In genomic region chr7:35470794-35471193, GRCm38 (mm10) we compare ENCODE assay signal across 27 mouse cellular contexts. TPM values are rescaled to one million over a fixed set of nuclear protein-coding genes. Genes with fewer than 3 reads are reported as not detected.
DNase-seq lines count a peak whose midpoint lies in the region; ATAC-seq and TF ChIP-seq lines count a peak whose summit lies in the region.
"Had no signal": no experiment of that assay in that cellular context is flagged by ENCODE, and none has a peak within 500 bp of the region (broad histone marks: within the 10 kb centered on the region; RNA-seq: fewer than 3 reads in every experiment).

No protein-coding gene starts in this region.

- H3K9me3 ChIP-seq in heart, embryonic 16.5 days (replicated peaks; ENCODE audit: control insufficient read depth, low read length): no peaks in the 10 kb centered on the region
- no peaks in the 10 kb centered on the region for H3K9me3 ChIP-seq in ES-Bruce4 (replicated peaks; ENCODE audit: control insufficient read depth, insufficient read depth, low read length, poor library complexity, severe bottlenecking)
- H3K9me3 ChIP-seq in intestine, postnatal 0 days (ENCODE audit: control insufficient read depth): no peaks in the 10 kb centered on the region
- H3K9me3 ChIP-seq: embryonic facial prominence, embryonic 10.5 days; neural tube, embryonic 12.5 days had no signal

- no peaks in the 10 kb centered on the region for H3K4me1 ChIP-seq in heart, embryonic 16.5 days (ENCODE audit: control insufficient read depth, insufficient read depth, low read length)
- peaks cover 7% of the 10 kb centered on the region for H3K4me1 ChIP-seq in ES-Bruce4 (ENCODE audit: control insufficient read depth, insufficient read depth, low read length)
- no peaks in the 10 kb centered on the region for H3K4me1 ChIP-seq in intestine, postnatal 0 days (replicated peaks; ENCODE audit: control insufficient read depth, insufficient read depth, low read length)
- H3K4me1 ChIP-seq: embryonic facial prominence, embryonic 10.5 days; neural tube, embryonic 12.5 days had no signal

- intact Hi-C loops in heart, postnatal 25 days (cut with DNase I): no loop called here
- intact Hi-C loops in left cerebral cortex, postnatal 25 days (cut with DNase I): no loop called here

- TF ChIP-seq POLR2A in ES-Bruce4 (IDR thresholded peaks at IDR 0.05; ENCODE audit: insufficient read depth, low read length): no peak

- H3K27ac ChIP-seq in heart, embryonic 16.5 days (ENCODE audit: low read length): no peak overlapping the region
- no peak overlapping the region for H3K27ac ChIP-seq in ES-Bruce4 (ENCODE audit: insufficient read depth, low read length)
- no peak overlapping the region for H3K27ac ChIP-seq in intestine, postnatal 0 days (ENCODE audit: low read depth, low read length)
- H3K27ac ChIP-seq: embryonic facial prominence, embryonic 10.5 days; hindbrain, embryonic 14.5 days; neural tube, embryonic 12.5 days had no signal

- peak; percentile 23 for TF ChIP-seq CTCF in ES-Bruce4 (IDR thresholded peaks at IDR 0.05; ENCODE audit: low read depth, low read length)
- peak; percentile 63 for TF ChIP-seq CTCF in intestine, postnatal 0 days (IDR thresholded peaks at IDR 0.05; ENCODE audit: low read depth)

- H3K4me2 ChIP-seq in heart, embryonic 16.5 days (ENCODE audit: low read depth, low read length): no peak overlapping the region
- H3K4me2 ChIP-seq in intestine, postnatal 0 days (replicated peaks; ENCODE audit: low read depth): no peak overlapping the region
- H3K4me2 ChIP-seq: heart, embryonic 11.5 days; hindbrain, embryonic 14.5 days; neural tube, embryonic 12.5 days had no signal

- no peaks in the 10 kb centered on the region for H3K36me3 ChIP-seq in heart, embryonic 16.5 days (ENCODE audit: control insufficient read depth, insufficient read depth)
- no peaks in the 10 kb centered on the region for H3K36me3 ChIP-seq in ES-Bruce4 (ENCODE audit: control insufficient read depth, insufficient read depth, low read length, poor library complexity, severe bottlenecking)
- no peaks in the 10 kb centered on the region for H3K36me3 ChIP-seq in intestine, postnatal 0 days (ENCODE audit: control insufficient read depth, insufficient read depth)
- H3K36me3 ChIP-seq: embryonic facial prominence, embryonic 10.5 days; neural tube, embryonic 12.5 days had no signal

- H3K4me3 ChIP-seq in heart, embryonic 16.5 days (ENCODE audit: low read length): no peak overlapping the region
- no peak overlapping the region for H3K4me3 ChIP-seq in ES-Bruce4 (ENCODE audit: low read depth, low read length)
- H3K4me3 ChIP-seq in intestine, postnatal 0 days (ENCODE audit: low read depth, low read length): no peak overlapping the region
- H3K4me3 ChIP-seq: embryonic facial prominence, embryonic 10.5 days; neural tube, embryonic 12.5 days had no signal

- H3K9ac ChIP-seq in heart, embryonic 16.5 days (ENCODE audit: low read length): no peak overlapping the region
- H3K9ac ChIP-seq in ES-Bruce4 (ENCODE audit: low read depth, poor library complexity, severe bottlenecking): no peak overlapping the region
- no peak overlapping the region for H3K9ac ChIP-seq in intestine, postnatal 0 days (ENCODE audit: low read depth, low read length)
- H3K9ac ChIP-seq: hindbrain, embryonic 14.5 days; neural tube, embryonic 12.5 days had no signal

- no peak for DNase-seq in heart, postnatal 25 days (ENCODE audit: low spot score)
- DNase-seq in kidney, postnatal 10 days: peak; percentile 30
- no peak for DNase-seq in kidney, adult 18-20 months
- DNase-seq in natural killer cell, adult 2 months (ENCODE audit: low spot score in 2 of 2): no peak
- DNase-seq in left cerebral cortex, postnatal 25 days (ENCODE audit: low spot score in 2 of 2): no peak
- DNase-seq: adrenal gland, postnatal 25 days; cerebellum, adult 8-10 months; cerebellum, postnatal 36 days; gastrocnemius, postnatal 14 days; heart, adult 11 months; heart, postnatal 14 days; lung, adult 18-20 months; lung, postnatal 36 days; midbrain, embryonic 14.5 days; right cerebral cortex, postnatal 4 days had no signal

- no peak for TF ChIP-seq EP300 in ES-Bruce4 (IDR thresholded peaks at IDR 0.05; ENCODE audit: insufficient read depth, low read depth, low read length)

- no peaks in the 10 kb centered on the region for H3K27me3 ChIP-seq in heart, embryonic 16.5 days (ENCODE audit: control insufficient read depth, insufficient read depth, low read length)
- no peaks in the 10 kb centered on the region for H3K27me3 ChIP-seq in ES-Bruce4 (ENCODE audit: control insufficient read depth, insufficient read depth, low read length, poor library complexity, severe bottlenecking)
- H3K27me3 ChIP-seq in intestine, postnatal 0 days (replicated peaks; ENCODE audit: control insufficient read depth, insufficient read depth, low read length): no peaks in the 10 kb centered on the region
- H3K27me3 ChIP-seq: neural tube, embryonic 12.5 days had no signal

- ATAC-seq in heart, embryonic 16.5 days (replicated peaks; ENCODE audit: extremely low read depth, insufficient read depth, low FRiP score): peak; percentile 70
- peak; percentile 48 for ATAC-seq in intestine, postnatal 0 days
- ATAC-seq: forebrain, embryonic 16.5 days had no signal

- 38% methylated on average over 4 of the region's 4 CpGs for WGBS in heart, embryonic 16.5 days
- 39% methylated on average over 4 of the region's 4 CpGs for WGBS in intestine, postnatal 0 days

RNA-seq across cellular contexts. Expression of gene Slc7a9, which starts 22.2 kb away (rescaled TPM):
- 0.27 and 0.56 TPM in 2 replicates for polyA plus RNA-seq in heart, embryonic 16.5 days (2015; fragmentation: Nextera tagmentation; extraction: Ambion mirVana)
- total RNA-seq in heart, postnatal 25 days (2021): not detected
- polyA plus RNA-seq in ES-Bruce4 (2011; ENCODE audit: insufficient read depth, insufficient read length, low read depth, missing spikeins): 0.33 and 0.69 TPM in 2 replicates
- polyA plus RNA-seq in intestine, postnatal 0 days (2015; fragmentation: Nextera tagmentation; extraction: Ambion mirVana): 225 and 259 TPM in 2 replicates
- total RNA-seq in left cerebral cortex, postnatal 25 days (2021): not detected
- total RNA-seq: adrenal gland, postnatal 25 days; gastrocnemius, postnatal 14 days; heart, postnatal 14 days; layer of hippocampus, postnatal 10 days; liver, adult 2 months; megakaryocyte-erythroid progenitor cell, adult 5-6 weeks had no signal
- polyA plus RNA-seq: hindbrain, embryonic 14.5 days; midbrain, embryonic 14.5 days; neural tube, embryonic 12.5 days; thymus, postnatal 0 days had no signal

Comparison
In these comparisons a context has a peak if more than half of its experiments do, and no peak if none do; other contexts are left out.
1. RNA of gene Slc7a9, which starts 22.2 kb away (polyA plus RNA-seq): 225 to 259 TPM in intestine, postnatal 0 days; 0.33 to 0.69 TPM in ES-Bruce4 and 0.27 to 0.56 TPM in heart, embryonic 16.5 days; every median in the first group is over 100 times any median in the second.